Mouse (Mus musculus): Measurements from ENCODE around the gene Hmg20b. TPM values are rescaled to one million over a fixed set of nuclear protein-coding genes. Genes with fewer than 3 reads are reported as not detected.

Gene Hmg20b
- polyA plus RNA-seq, 1 experiment, result 66.4 TPM

GRCm38 (mm10) chr10:81360721-81361120, 10.4 kb upstream of the Hmg20b start:
- H3K36me3 ChIP-seq (ENCODE audit: control insufficient read depth, insufficient read depth, low read length), result no peaks in the 10 kb centered on the region
- no peak overlapping the region for H3K4me3 ChIP-seq (ENCODE audit: insufficient read depth, low read depth, low read length)
- TF ChIP-seq CTCF (conservative IDR thresholded peaks at IDR 0.05; ENCODE audit: insufficient read depth, insufficient read length, low read depth, low read length) (no peak), POLR2A (IDR thresholded peaks at IDR 0.05; ENCODE audit: low read depth, low read length) (no peak)
- H3K27ac ChIP-seq (ENCODE audit: insufficient read depth, low read depth, low read length), result no peak overlapping the region
- H3K27me3 ChIP-seq (replicated peaks; ENCODE audit: control insufficient read depth, insufficient read depth, low read length), result no peaks in the 10 kb centered on the region
- no peak for DNase-seq
- H3K4me1 ChIP-seq (ENCODE audit: control insufficient read depth, insufficient read depth, low read length), result peaks cover 21% of the 10 kb centered on the region
- 75% methylated on average over 8 of the region's 8 CpGs for WGBS

GRCm38 (mm10) chr10:81358841-81359240, 8.6 kb upstream of the Hmg20b start:
- DNase-seq, result peak; percentile 76
- TF ChIP-seq CTCF (conservative IDR thresholded peaks at IDR 0.05; ENCODE audit: insufficient read depth, insufficient read length, low read depth, low read length) (no peak), POLR2A (IDR thresholded peaks at IDR 0.05; ENCODE audit: low read depth, low read length) (no peak)
- Histone ChIP-seq H3K27me3 (replicated peaks; ENCODE audit: control insufficient read depth, insufficient read depth, low read length) (no peaks in the 10 kb centered on the region), H3K4me1 (ENCODE audit: control insufficient read depth, insufficient read depth, low read length) (peaks cover 21% of the 10 kb centered on the region), H3K27ac (ENCODE audit: insufficient read depth, low read depth, low read length) (no peak overlapping the region), H3K36me3 (ENCODE audit: control insufficient read depth, insufficient read depth, low read length) (no peaks in the 10 kb centered on the region), H3K4me3 (ENCODE audit: insufficient read depth, low read depth, low read length) (no peak overlapping the region)
- 38% methylated on average over 1 of the region's 1 CpGs for WGBS

- Histone ChIP-seq H3K4me3 (ENCODE audit: insufficient read depth, low read depth, low read length) (peak overlapping the region; percentile 74), H3K36me3 (ENCODE audit: control insufficient read depth, insufficient read depth, low read length) (no peaks in the 10 kb centered on the region), H3K27ac (ENCODE audit: insufficient read depth, low read depth, low read length) (no peak overlapping the region), H3K4me1 (ENCODE audit: control insufficient read depth, insufficient read depth, low read length) (peaks cover 21% of the 10 kb centered on the region), H3K27me3 (replicated peaks; ENCODE audit: control insufficient read depth, insufficient read depth, low read length) (no peaks in the 10 kb centered on the region)
- TF ChIP-seq CTCF (conservative IDR thresholded peaks at IDR 0.05; ENCODE audit: insufficient read depth, insufficient read length, low read depth, low read length) (no peak), POLR2A (IDR thresholded peaks at IDR 0.05; ENCODE audit: low read depth, low read length) (no peak)
- WGBS, result 42% methylated on average over 4 of the region's 4 CpGs
- DNase-seq, result no peak
Observed at GRCm38 (mm10) chr10:81358209-81358608, 7.9 kb upstream of the Hmg20b start.

GRCm38 (mm10) chr10:81356991-81357844, 6.9 kb upstream of the Hmg20b start, which contains the start of gene Mfsd12:
TSS of gene Mfsd12 (plus strand) at chr10:81357491.
- peak within 1 kb of the TSS; percentile 74 for H3K4me3 ChIP-seq (ENCODE audit: insufficient read depth, low read depth, low read length)
- peak; percentile 95 for DNase-seq
- no peaks in the 10 kb centered on the region for H3K27me3 ChIP-seq (replicated peaks; ENCODE audit: control insufficient read depth, insufficient read depth, low read length)
- WGBS, result 2% methylated on average over 79 of the region's 79 CpGs
- TF ChIP-seq POLR2A (IDR thresholded peaks at IDR 0.05; ENCODE audit: low read depth, low read length), result no peak
- H3K4me1 ChIP-seq (ENCODE audit: control insufficient read depth, insufficient read depth, low read length), result peaks cover 21% of the 10 kb centered on the region
- no peak within 1 kb of the TSS for H3K27ac ChIP-seq (ENCODE audit: insufficient read depth, low read depth, low read length)
- H3K36me3 ChIP-seq (ENCODE audit: control insufficient read depth, insufficient read depth, low read length), result no peaks in the 10 kb centered on the region

GRCm38 (mm10) chr10:81356352-81356990, 6.2 kb upstream of the Hmg20b start:
- Histone ChIP-seq H3K27me3 (replicated peaks; ENCODE audit: control insufficient read depth, insufficient read depth, low read length) (no peaks in the 10 kb centered on the region), H3K4me3 (ENCODE audit: insufficient read depth, low read depth, low read length) (no peak overlapping the region), H3K4me1 (ENCODE audit: control insufficient read depth, insufficient read depth, low read length) (peaks cover 21% of the 10 kb centered on the region), H3K36me3 (ENCODE audit: control insufficient read depth, insufficient read depth, low read length) (no peaks in the 10 kb centered on the region), H3K27ac (ENCODE audit: insufficient read depth, low read depth, low read length) (no peak overlapping the region)
- peak; percentile 57 for DNase-seq
- WGBS, result 44% methylated on average over 12 of the region's 12 CpGs
- no peak for TF ChIP-seq CTCF (conservative IDR thresholded peaks at IDR 0.05; ENCODE audit: insufficient read depth, insufficient read length, low read depth, low read length)
- TF ChIP-seq POLR2A (IDR thresholded peaks at IDR 0.05; ENCODE audit: low read depth, low read length), result no peak

- DNase-seq, result peak; percentile 34
- Histone ChIP-seq H3K36me3 (ENCODE audit: control insufficient read depth, insufficient read depth, low read length) (no peaks in the 10 kb centered on the region), H3K27me3 (replicated peaks; ENCODE audit: control insufficient read depth, insufficient read depth, low read length) (no peaks in the 10 kb centered on the region), H3K4me3 (ENCODE audit: insufficient read depth, low read depth, low read length) (no peak overlapping the region), H3K27ac (ENCODE audit: insufficient read depth, low read depth, low read length) (no peak overlapping the region), H3K4me1 (ENCODE audit: control insufficient read depth, insufficient read depth, low read length) (peaks cover 21% of the 10 kb centered on the region)
- 73% methylated on average over 4 of the region's 4 CpGs for WGBS
- no peak for TF ChIP-seq POLR2A (IDR thresholded peaks at IDR 0.05; ENCODE audit: low read depth, low read length)
- TF ChIP-seq CTCF (conservative IDR thresholded peaks at IDR 0.05; ENCODE audit: insufficient read depth, insufficient read length, low read depth, low read length), result no peak
Observed at GRCm38 (mm10) chr10:81355533-81355932, 5.3 kb upstream of the Hmg20b start.

Measured in kidney, adult 2 months (tissue).